Mouse (Mus musculus): Measurements from ENCODE around the gene 9330161L09Rik. TPM values are rescaled to one million over a fixed set of nuclear protein-coding genes. Genes with fewer than 3 reads are reported as not detected.
A peak's percentile ranks its signal among the peaks of the same experiment; 100 is the strongest.

9330161L09Rik gene
- polyA plus RNA-seq, 1 experiment from 2014 or later: 1.2 TPM

DNA sequence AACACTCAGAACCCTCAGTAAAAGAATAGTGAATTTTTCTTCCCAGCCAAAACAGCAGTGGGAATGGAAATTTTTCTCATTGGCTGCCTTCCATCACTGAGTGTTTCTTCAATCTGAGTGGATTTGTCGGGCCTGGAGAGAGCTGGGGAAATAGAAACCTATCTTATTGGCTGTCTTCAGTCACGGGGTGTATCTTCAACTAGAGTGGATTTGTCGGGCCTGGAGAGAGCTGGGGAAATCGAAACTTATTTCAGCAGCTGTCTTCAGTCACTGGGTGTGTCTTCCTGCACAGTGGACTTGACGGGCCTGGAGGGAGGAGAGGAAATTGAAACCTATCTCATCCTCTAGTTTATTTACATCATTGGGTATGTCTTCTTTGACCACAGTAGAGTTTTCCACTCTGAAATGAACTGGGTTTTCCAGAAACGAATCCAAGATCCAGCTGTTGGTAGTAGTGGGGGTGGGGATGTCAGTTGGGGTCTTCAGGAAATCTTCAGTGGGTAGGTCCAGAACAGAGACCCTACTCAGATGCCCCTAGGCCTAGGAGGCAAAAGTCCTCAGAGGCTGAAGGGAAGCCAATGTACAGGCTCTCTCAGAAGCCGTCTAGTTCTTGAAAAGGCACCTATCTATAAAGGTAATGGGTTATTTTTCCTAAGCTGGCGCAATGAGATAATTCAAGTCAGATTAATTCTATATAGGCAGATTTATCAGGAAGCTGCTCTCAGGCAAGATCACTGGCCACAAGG is 26.5 kb upstream of the 9330161L09Rik start, which contains the start of gene Ifi27:
TSS of gene Ifi27 (plus strand) at position 226 of the 746 bp plus-strand sequence.
- Histone ChIP-seq H3K36me3 (ENCODE audit: control insufficient read depth, insufficient read depth, low read length) (no peaks in the 10 kb centered on the region), H3K4me3 (ENCODE audit: low read depth, low read length) (no peak within 1 kb of the TSS), H3K9me3 (ENCODE audit: control insufficient read depth, low read length) (no peaks in the 10 kb centered on the region), H3K9ac (ENCODE audit: low read length) (no peak within 1 kb of the TSS), H3K27ac (ENCODE audit: low read depth, low read length) (no peak within 1 kb of the TSS), H3K4me2 (ENCODE audit: low read depth) (no peak within 1 kb of the TSS), H3K4me1 (ENCODE audit: control insufficient read depth, insufficient read depth, low read length) (no peaks in the 10 kb centered on the region), H3K27me3 (ENCODE audit: control insufficient read depth, insufficient read depth, low read length) (no peaks in the 10 kb centered on the region)
- no peak for DNase-seq (ENCODE audit: low spot score)
- 81% methylated on average over 8 of the region's 8 CpGs for WGBS
- ATAC-seq (ENCODE audit: insufficient read depth, low FRiP score, low TSS enrichment): no peak

DNA sequence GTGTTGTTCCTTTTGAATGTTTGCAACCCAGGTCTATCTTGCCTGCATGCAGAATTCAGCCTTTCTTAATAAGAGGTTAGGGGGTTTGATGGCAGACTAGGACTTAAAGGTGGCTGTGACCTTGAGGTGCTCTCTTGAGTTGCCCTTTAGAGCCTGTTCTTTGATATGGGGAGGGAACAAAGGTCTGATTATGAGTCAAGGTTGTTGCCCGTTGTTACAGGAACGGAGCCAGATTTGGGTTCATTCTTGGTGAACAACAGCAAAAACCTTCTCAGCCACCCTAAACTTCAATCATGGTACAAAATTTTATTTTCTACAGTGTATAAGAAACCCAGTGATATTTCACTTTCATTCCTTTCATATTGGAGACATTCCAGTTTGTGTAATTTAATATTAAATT is 25.8 kb upstream of the 9330161L09Rik start:
- Histone ChIP-seq H3K4me1 (ENCODE audit: control insufficient read depth, insufficient read depth, low read length) (no peaks in the 10 kb centered on the region), H3K4me3 (ENCODE audit: low read depth, low read length) (no peak overlapping the region), H3K9me3 (ENCODE audit: control insufficient read depth, low read length) (no peaks in the 10 kb centered on the region), H3K27ac (ENCODE audit: low read depth, low read length) (no peak overlapping the region), H3K4me2 (ENCODE audit: low read depth) (no peak overlapping the region), H3K36me3 (ENCODE audit: control insufficient read depth, insufficient read depth, low read length) (no peaks in the 10 kb centered on the region), H3K27me3 (ENCODE audit: control insufficient read depth, insufficient read depth, low read length) (no peaks in the 10 kb centered on the region), H3K9ac (ENCODE audit: low read length) (no peak overlapping the region)
- DNase-seq (ENCODE audit: low spot score) (no peak), ATAC-seq (ENCODE audit: insufficient read depth, low FRiP score, low TSS enrichment) (no peak)
- WGBS: 92% methylated on average over 2 of the region's 2 CpGs

DNA sequence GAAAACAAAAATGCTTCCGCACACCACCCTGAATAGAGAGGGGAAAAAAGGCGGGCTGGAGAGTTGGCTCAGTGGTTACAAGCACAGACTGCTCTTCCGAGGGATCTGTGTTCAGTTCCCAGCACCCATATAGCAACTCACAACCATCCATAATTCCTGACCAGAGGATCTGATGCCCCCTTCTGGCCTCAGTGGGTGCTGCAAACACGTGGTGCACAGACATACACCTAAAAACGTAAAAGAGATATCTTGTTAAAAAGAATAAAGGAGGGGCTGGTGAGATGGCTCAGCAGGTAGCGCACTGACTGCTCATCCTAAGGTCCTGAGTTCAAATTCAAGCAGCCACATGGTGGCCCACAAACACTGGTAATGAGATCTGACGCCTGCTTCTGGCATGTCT is 19.1 kb upstream of the 9330161L09Rik start:
- 91% methylated on average over 7 of the region's 7 CpGs for WGBS
- H3K36me3 ChIP-seq (ENCODE audit: control insufficient read depth, insufficient read depth, low read length): no peaks in the 10 kb centered on the region
- ATAC-seq (ENCODE audit: insufficient read depth, low FRiP score, low TSS enrichment): no peak

DNA sequence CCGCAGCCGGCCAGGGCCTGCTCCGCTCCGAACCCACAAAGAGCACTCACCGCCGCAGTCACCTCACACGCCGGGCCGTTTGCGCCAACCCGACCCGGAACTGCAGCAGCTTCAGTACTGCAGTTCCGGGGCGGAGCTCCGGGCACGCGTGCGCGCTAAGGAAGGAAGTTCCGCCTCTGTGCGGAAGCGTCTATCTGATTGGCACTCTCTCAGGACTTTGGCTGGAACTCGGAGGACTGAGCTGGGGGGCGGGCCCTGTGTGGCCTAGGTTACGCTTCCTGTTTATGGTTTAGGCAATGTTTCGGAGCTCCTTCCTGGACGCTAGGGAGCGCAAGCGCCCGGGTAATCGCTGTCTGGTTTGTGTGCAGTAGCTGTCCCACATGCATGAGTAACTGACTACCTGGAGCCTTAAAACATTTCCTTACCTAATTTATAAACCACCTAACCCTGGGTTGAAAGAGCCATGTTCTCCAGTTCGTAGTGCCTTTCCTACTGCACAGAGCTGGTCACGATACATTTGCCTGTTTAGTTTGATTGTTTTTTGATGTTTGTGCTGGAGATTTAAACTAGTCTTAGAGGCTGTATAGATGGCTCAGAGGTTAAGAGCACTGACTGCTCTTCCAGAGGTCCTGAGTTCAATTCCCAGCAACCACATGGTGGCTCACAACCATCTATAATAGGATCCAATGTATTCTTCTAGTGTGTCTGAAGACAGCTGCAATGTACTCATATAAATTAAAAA is 18.3 kb upstream of the 9330161L09Rik start, which contains the start of gene Ddx24:
TSS of gene Ddx24 (minus strand) at position 102 of the 742 bp plus-strand sequence.
- H3K9me3 ChIP-seq (ENCODE audit: control insufficient read depth, low read length): no peaks in the 10 kb centered on the region; the same call in 1 of the 2 replicates
- DNase-seq (ENCODE audit: low spot score) (peak; percentile 98), ATAC-seq (ENCODE audit: insufficient read depth, low FRiP score, low TSS enrichment) (peak; percentile 100)
- peaks cover 10% of the 10 kb centered on the region; the same call in 1 of the 2 replicates for H3K4me1 ChIP-seq (ENCODE audit: control insufficient read depth, insufficient read depth, low read length)
- H3K27me3 ChIP-seq (ENCODE audit: control insufficient read depth, insufficient read depth, low read length): no peaks in the 10 kb centered on the region
- peak within 1 kb of the TSS; percentile 91 for H3K4me3 ChIP-seq (ENCODE audit: low read depth, low read length)
- H3K4me2 ChIP-seq (ENCODE audit: low read depth): peak within 1 kb of the TSS; percentile 88
- H3K9ac ChIP-seq (ENCODE audit: low read length): peak within 1 kb of the TSS; percentile 76
- H3K27ac ChIP-seq (ENCODE audit: low read depth, low read length): 0 out of 2 replicates have a peak within 1 kb of the TSS, but pooled peaks have one; percentile 27
- no peaks in the 10 kb centered on the region for H3K36me3 ChIP-seq (ENCODE audit: control insufficient read depth, insufficient read depth, low read length)
- WGBS: 1% methylated on average over 33 of the region's 33 CpGs

More for the DNA sequence above, 19.1 kb upstream of the 9330161L09Rik start:
- Histone ChIP-seq H3K9ac (ENCODE audit: low read length) (no peak overlapping the region), H3K4me3 (ENCODE audit: low read depth, low read length) (no peak overlapping the region), H3K4me1 (ENCODE audit: control insufficient read depth, insufficient read depth, low read length) (peaks cover 10% of the 10 kb centered on the region; the same call in 1 of the 2 replicates), H3K27ac (ENCODE audit: low read depth, low read length) (no peak overlapping the region), H3K27me3 (ENCODE audit: control insufficient read depth, insufficient read depth, low read length) (no peaks in the 10 kb centered on the region), H3K9me3 (ENCODE audit: control insufficient read depth, low read length) (no peaks in the 10 kb centered on the region; the same call in 1 of the 2 replicates), H3K4me2 (ENCODE audit: low read depth) (no peak overlapping the region)
- no peak for DNase-seq (ENCODE audit: low spot score)

DNA sequence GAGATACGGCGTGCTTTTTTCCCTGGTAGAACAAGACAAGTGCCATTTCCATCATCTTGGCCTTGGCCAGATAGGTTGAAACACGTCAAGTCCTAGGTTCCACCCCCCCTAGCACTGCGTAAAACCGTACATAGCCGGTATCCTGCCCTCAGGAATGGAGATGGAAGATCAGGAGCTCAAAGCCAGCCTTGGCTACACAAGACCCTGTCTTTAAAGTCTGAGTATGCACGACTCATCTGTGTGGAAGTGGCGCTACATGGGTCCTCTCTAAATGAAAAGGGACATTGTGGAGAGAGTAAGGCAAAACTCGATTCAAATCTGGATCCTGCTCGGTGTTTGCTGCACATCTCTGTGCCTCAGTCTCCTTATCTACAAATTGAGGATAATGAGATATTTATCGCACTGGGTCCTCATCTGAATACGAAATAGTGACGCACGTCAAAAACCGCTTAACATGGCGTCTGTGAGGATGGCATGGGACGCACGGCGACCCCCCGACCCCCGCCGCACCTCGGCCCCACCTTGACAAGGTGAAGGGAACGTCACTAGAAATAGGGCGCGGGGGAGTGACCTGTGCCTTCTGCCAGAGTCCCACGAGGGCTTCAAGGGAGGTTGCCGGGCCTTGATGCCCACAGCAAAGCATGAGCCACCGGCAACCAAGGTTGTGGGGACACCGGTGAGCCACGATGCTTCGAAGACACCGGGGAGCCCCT is 17.6 kb upstream of the 9330161L09Rik start:
- Histone ChIP-seq H3K4me3 (ENCODE audit: low read depth, low read length) (peak overlapping the region; percentile 91), H3K9me3 (ENCODE audit: control insufficient read depth, low read length) (no peaks in the 10 kb centered on the region; the same call in 1 of the 2 replicates), H3K27me3 (ENCODE audit: control insufficient read depth, insufficient read depth, low read length) (no peaks in the 10 kb centered on the region), H3K4me2 (ENCODE audit: low read depth) (peak overlapping the region; percentile 88), H3K4me1 (ENCODE audit: control insufficient read depth, insufficient read depth, low read length) (peaks cover 10% of the 10 kb centered on the region; the same call in 1 of the 2 replicates), H3K9ac (ENCODE audit: low read length) (peak overlapping the region; percentile 76), H3K36me3 (ENCODE audit: control insufficient read depth, insufficient read depth, low read length) (no peaks in the 10 kb centered on the region), H3K27ac (ENCODE audit: low read depth, low read length) (0 out of 2 replicates have a peak overlapping the region, but pooled peaks have one; percentile 27)
- DNase-seq (ENCODE audit: low spot score): no peak
- WGBS: 11% methylated on average over 33 of the region's 33 CpGs
- peak; percentile 41; the same call in 1 of the 2 replicates for ATAC-seq (ENCODE audit: insufficient read depth, low FRiP score, low TSS enrichment)

DNA sequence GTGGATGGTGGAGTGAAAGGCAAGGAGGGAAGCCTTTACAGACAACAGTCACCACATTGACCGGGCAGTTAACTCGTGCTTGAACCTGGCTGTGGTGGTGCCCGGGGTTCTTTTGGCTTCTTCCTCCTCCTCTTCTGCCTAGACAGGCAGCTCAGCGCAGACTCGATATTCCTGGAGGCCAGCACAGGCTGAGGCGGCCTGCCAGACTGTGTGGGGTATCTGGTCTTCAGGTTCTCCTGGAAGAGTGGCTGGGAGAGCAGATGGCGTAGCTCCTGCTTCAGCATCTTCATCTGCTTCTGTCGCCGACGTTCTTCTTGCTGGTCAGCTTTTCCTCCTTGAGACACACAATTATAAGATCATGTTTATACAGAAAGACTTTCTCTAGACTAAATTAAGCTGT is 524 bp upstream of the 9330161L09Rik start:
- 96% methylated on average over 10 of the region's 10 CpGs for WGBS
- H3K9ac ChIP-seq (ENCODE audit: low read length): no peak overlapping the region
- H3K27ac ChIP-seq (ENCODE audit: low read depth, low read length): no peak overlapping the region
- H3K4me3 ChIP-seq (ENCODE audit: low read depth, low read length): no peak overlapping the region
- no peaks in the 10 kb centered on the region for H3K9me3 ChIP-seq (ENCODE audit: control insufficient read depth, low read length)
- H3K27me3 ChIP-seq (ENCODE audit: control insufficient read depth, insufficient read depth, low read length): no peaks in the 10 kb centered on the region
- peaks cover 6% of the 10 kb centered on the region for H3K36me3 ChIP-seq (ENCODE audit: control insufficient read depth, insufficient read depth, low read length)
- DNase-seq (ENCODE audit: low spot score): no peak
- no peaks in the 10 kb centered on the region for H3K4me1 ChIP-seq (ENCODE audit: control insufficient read depth, insufficient read depth, low read length)
- H3K4me2 ChIP-seq (ENCODE audit: low read depth): no peak overlapping the region
- no peak for ATAC-seq (ENCODE audit: insufficient read depth, low FRiP score, low TSS enrichment)

DNA sequence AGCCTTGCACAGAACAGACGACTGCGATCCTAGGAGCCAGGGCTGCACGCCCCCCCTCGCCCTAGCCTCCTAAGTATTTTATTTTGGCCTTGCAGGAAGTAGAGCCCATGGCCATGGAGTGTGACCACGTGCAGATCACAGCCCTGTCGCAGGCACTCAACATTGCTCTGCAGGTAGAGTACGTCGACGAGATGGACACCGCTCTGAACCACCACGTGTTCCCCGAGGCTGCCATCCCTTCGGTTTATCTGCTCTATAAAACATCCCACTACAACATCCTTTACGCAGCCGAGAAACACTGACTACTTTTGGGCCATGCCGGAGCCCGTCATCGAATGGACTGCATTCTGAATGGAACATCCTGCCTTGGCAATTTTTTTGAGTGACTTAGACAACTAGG is 3.5 kb downstream of the 9330161L09Rik start:
- no peak for ATAC-seq (ENCODE audit: insufficient read depth, low FRiP score, low TSS enrichment)
- H3K4me2 ChIP-seq (ENCODE audit: low read depth): no peak overlapping the region
- no peaks in the 10 kb centered on the region for H3K4me1 ChIP-seq (ENCODE audit: control insufficient read depth, insufficient read depth, low read length)
- peaks cover 4% of the 10 kb centered on the region; the same call in 1 of the 2 replicates for H3K36me3 ChIP-seq (ENCODE audit: control insufficient read depth, insufficient read depth, low read length)
- H3K9ac ChIP-seq (ENCODE audit: low read length): no peak overlapping the region
- H3K4me3 ChIP-seq (ENCODE audit: low read depth, low read length): no peak overlapping the region
- 86% methylated on average over 18 of the region's 18 CpGs for WGBS
- no peaks in the 10 kb centered on the region for H3K9me3 ChIP-seq (ENCODE audit: control insufficient read depth, low read length)
- no peak for DNase-seq (ENCODE audit: low spot score)
- H3K27ac ChIP-seq (ENCODE audit: low read depth, low read length): no peak overlapping the region
- no peaks in the 10 kb centered on the region for H3K27me3 ChIP-seq (ENCODE audit: control insufficient read depth, insufficient read depth, low read length)

DNA sequence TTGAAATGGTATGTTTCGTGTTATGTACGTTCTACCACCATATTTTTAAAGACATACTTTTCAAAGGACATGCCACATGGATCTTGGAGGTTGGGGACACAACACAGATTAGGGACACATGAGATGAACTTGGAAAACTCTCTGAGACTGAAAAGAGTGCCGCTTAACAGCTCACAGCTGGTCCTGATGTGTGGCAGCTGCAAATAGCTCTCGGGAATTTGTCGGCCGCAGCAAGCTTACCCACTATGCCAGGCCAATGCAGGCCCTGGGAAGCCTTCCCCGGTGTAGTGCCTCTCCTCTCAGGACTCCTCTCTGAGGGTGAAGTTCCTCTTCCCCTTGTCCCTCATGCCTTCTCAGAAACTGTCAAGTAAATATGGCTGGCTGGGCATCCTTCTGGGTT is 10.9 kb downstream of the 9330161L09Rik start:
- H3K27ac ChIP-seq (ENCODE audit: low read depth, low read length): no peak overlapping the region
- DNase-seq (ENCODE audit: low spot score): no peak
- ATAC-seq (ENCODE audit: insufficient read depth, low FRiP score, low TSS enrichment): no peak
- H3K4me2 ChIP-seq (ENCODE audit: low read depth): no peak overlapping the region
- H3K9me3 ChIP-seq (ENCODE audit: control insufficient read depth, low read length): no peaks in the 10 kb centered on the region
- no peaks in the 10 kb centered on the region for H3K36me3 ChIP-seq (ENCODE audit: control insufficient read depth, insufficient read depth, low read length)
- H3K9ac ChIP-seq (ENCODE audit: low read length): no peak overlapping the region
- 87% methylated on average over 7 of the region's 7 CpGs for WGBS
- H3K4me1 ChIP-seq (ENCODE audit: control insufficient read depth, insufficient read depth, low read length): no peaks in the 10 kb centered on the region
- H3K4me3 ChIP-seq (ENCODE audit: low read depth, low read length): no peak overlapping the region
- H3K27me3 ChIP-seq (ENCODE audit: control insufficient read depth, insufficient read depth, low read length): no peaks in the 10 kb centered on the region
